Mouse (Mus musculus) heart, adult 8-10 months (tissue): ENCODE data around the gene Pla2g2d. TPM values are rescaled to one million over a fixed set of nuclear protein-coding genes. Genes with fewer than 3 reads are reported as not detected.
"Not testable (repeated sequence)": the region's sequence is repeated elsewhere in the genome, so short reads cannot be mapped to it uniquely, and the experiment has no call there.

ENCODE experiments used
- DNase-seq: peaks from one replicate; pipeline ENCODE4 v3.0.0; 2022; ENCODE audit warnings: low spot score
- total RNA-seq, 4 experiments: library from RNA; stranded (reverse); gene quantifications; 2 replicates each; pipeline ENCODE4 v1.2.4; 2022

Gene Pla2g2d
- total RNA-seq, 4 experiments from 2014 or later = 0.44 to 1.9 (median 1.2) TPM; not detected in 1

GRCm38 (mm10) chr4:138780300-138780699 lies 4.8 kb downstream of the Pla2g2d start:
- DNase-seq = no peak

- no peak for DNase-seq
Observed at GRCm38 (mm10) chr4:138782098-138782497, 6.6 kb downstream of the Pla2g2d start.

- DNase-seq = no peak
Observed at GRCm38 (mm10) chr4:138785721-138786120, 10.2 kb downstream of the Pla2g2d start.

- peak; percentile 44 for DNase-seq
Observed at GRCm38 (mm10) chr4:138786141-138786540, 10.6 kb downstream of the Pla2g2d start.

GRCm38 (mm10) chr4:138788381-138788780 lies 12.8 kb downstream of the Pla2g2d start:
- DNase-seq = no peak

GRCm38 (mm10) chr4:138791452-138791851 lies 15.9 kb downstream of the Pla2g2d start:
- no peak for DNase-seq

GRCm38 (mm10) chr4:138792599-138792998 lies 17.1 kb downstream of the Pla2g2d start:
- no peak for DNase-seq

- DNase-seq = no peak
Observed at GRCm38 (mm10) chr4:138793276-138793675, 17.7 kb downstream of the Pla2g2d start.

GRCm38 (mm10) chr4:138794344-138794743 lies 18.8 kb downstream of the Pla2g2d start:
- no peak for DNase-seq

GRCm38 (mm10) chr4:138796513-138797216 lies 21.1 kb downstream of the Pla2g2d start:
- no peak for DNase-seq

GRCm38 (mm10) chr4:138797217-138797570 lies 21.7 kb downstream of the Pla2g2d start:
- no peak for DNase-seq

- DNase-seq = no peak
Observed at GRCm38 (mm10) chr4:138800134-138800744, 24.7 kb downstream of the Pla2g2d start.

GRCm38 (mm10) chr4:138801631-138802030 lies 26.1 kb downstream of the Pla2g2d start:
- DNase-seq = no peak

- no peak for DNase-seq
Observed at GRCm38 (mm10) chr4:138802917-138803316, 27.4 kb downstream of the Pla2g2d start.

GRCm38 (mm10) chr4:138805248-138805647 lies 29.7 kb downstream of the Pla2g2d start:
- no peak for DNase-seq

GRCm38 (mm10) chr4:138806160-138806559 lies 30.6 kb downstream of the Pla2g2d start:
- no peak for DNase-seq

GRCm38 (mm10) chr4:138806920-138807541 lies 31.5 kb downstream of the Pla2g2d start:
- DNase-seq = no peak

GRCm38 (mm10) chr4:138816166-138816565 lies 40.6 kb downstream of the Pla2g2d start:
- no peak for DNase-seq

- no peak for DNase-seq
Observed at GRCm38 (mm10) chr4:138817736-138818135, 42.2 kb downstream of the Pla2g2d start.

GRCm38 (mm10) chr4:138819101-138819500 lies 43.6 kb downstream of the Pla2g2d start:
- peak; percentile 38 for DNase-seq

- DNase-seq = no peak
Observed at GRCm38 (mm10) chr4:138821036-138821435, 45.5 kb downstream of the Pla2g2d start.

GRCm38 (mm10) chr4:138824161-138824560 lies 48.6 kb downstream of the Pla2g2d start:
- not testable (repeated sequence) for DNase-seq

- no peak for DNase-seq
Observed at GRCm38 (mm10) chr4:138824660-138825059, 49.1 kb downstream of the Pla2g2d start.
